Mouse (Mus musculus): ENCODE results near the gene Wdpcp. TPM values are rescaled to one million over a fixed set of nuclear protein-coding genes. Genes with fewer than 3 reads are reported as not detected.

The Wdpcp gene
- polyA plus RNA-seq, 1 experiment from 2014 or later: 12.1 TPM

- no peak overlapping the region for H3K4me2 ChIP-seq
- 74% methylated on average over 6 of the region's 6 CpGs for WGBS
- no peaks in the 10 kb centered on the region for H3K36me3 ChIP-seq
- no peaks in the 10 kb centered on the region for H3K27me3 ChIP-seq
- H3K9ac ChIP-seq: no peak overlapping the region
- no peak overlapping the region for H3K27ac ChIP-seq
- no peaks in the 10 kb centered on the region for H3K4me1 ChIP-seq
- no peak overlapping the region for H3K4me3 ChIP-seq
- H3K9me3 ChIP-seq: no peaks in the 10 kb centered on the region
- ATAC-seq (ENCODE audit: insufficient number of reproducible peaks, insufficient read depth, low FRiP score, low TSS enrichment, low read depth): no peak
These were observed 116.4 kb downstream of the Wdpcp start for GRCm38 (mm10) chr11:21688441-21688840.

GRCm38 (mm10) chr11:21690730-21691129, 118.7 kb downstream of the Wdpcp start:
- Histone ChIP-seq H3K4me1 (no peaks in the 10 kb centered on the region), H3K4me3 (no peak overlapping the region), H3K27ac (no peak overlapping the region), H3K4me2 (no peak overlapping the region), H3K9ac (no peak overlapping the region), H3K9me3 (no peaks in the 10 kb centered on the region), H3K27me3 (no peaks in the 10 kb centered on the region), H3K36me3 (no peaks in the 10 kb centered on the region)
- ATAC-seq (ENCODE audit: insufficient number of reproducible peaks, insufficient read depth, low FRiP score, low TSS enrichment, low read depth): no peak
- WGBS: 81% methylated on average over 2 of the region's 2 CpGs

DNA sequence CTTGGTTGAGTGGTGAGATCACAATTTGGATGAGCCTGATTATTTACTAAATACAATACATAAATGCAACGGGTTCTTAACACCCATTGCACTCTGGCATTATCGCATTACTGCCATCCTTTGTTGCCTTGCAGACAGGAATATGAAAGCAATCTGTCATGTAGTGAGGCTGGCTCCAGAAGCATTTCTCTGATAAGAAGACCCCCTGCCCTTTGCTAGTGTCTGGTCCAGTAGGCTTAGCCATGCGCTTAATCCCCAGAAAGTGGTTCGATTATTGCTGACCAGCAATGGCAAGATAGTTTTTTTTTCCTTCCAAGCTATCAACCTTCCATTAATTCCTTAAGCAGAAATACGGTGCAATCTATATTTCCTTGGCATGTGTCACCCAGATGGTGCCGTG, 122.1 kb downstream of the Wdpcp start:
- Histone ChIP-seq H3K27me3 (no peaks in the 10 kb centered on the region), H3K9me3 (no peaks in the 10 kb centered on the region), H3K36me3 (no peaks in the 10 kb centered on the region), H3K27ac (no peak overlapping the region), H3K4me3 (no peak overlapping the region), H3K9ac (no peak overlapping the region), H3K4me1 (no peaks in the 10 kb centered on the region), H3K4me2 (no peak overlapping the region)
- 77% methylated on average over 6 of the region's 6 CpGs for WGBS
- no peak for ATAC-seq (ENCODE audit: insufficient number of reproducible peaks, insufficient read depth, low FRiP score, low TSS enrichment, low read depth)

DNA sequence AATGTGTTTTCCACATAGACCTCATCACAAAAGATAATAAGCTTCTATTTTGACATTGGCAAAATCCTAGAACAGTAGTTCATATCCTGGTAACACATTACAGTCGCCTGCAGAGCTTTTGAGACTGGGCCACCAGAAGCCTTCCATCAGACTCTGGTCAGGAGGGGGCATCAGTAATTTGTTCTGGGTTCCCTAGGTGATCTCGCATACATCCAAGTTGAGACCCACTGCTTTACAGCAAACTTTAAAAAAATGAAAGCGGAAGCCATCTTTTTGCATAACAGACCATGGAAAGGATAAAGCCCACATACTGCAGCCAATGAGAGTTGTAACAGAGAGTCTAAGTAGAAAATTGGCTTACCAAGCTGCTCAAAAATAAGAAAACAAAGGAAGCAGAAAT, 125.6 kb downstream of the Wdpcp start:
- H3K27me3 ChIP-seq: no peaks in the 10 kb centered on the region
- no peak for ATAC-seq (ENCODE audit: insufficient number of reproducible peaks, insufficient read depth, low FRiP score, low TSS enrichment, low read depth)
- no peak overlapping the region for H3K4me3 ChIP-seq
- no peak overlapping the region for H3K4me2 ChIP-seq
- H3K36me3 ChIP-seq: no peaks in the 10 kb centered on the region
- H3K4me1 ChIP-seq: no peaks in the 10 kb centered on the region
- no peak overlapping the region for H3K9ac ChIP-seq
- no peaks in the 10 kb centered on the region for H3K9me3 ChIP-seq
- H3K27ac ChIP-seq: no peak overlapping the region
- 77% methylated on average over 3 of the region's 3 CpGs for WGBS

- Histone ChIP-seq H3K27ac (no peak overlapping the region), H3K4me1 (no peaks in the 10 kb centered on the region), H3K36me3 (peaks cover 9% of the 10 kb centered on the region), H3K4me3 (no peak overlapping the region), H3K27me3 (no peaks in the 10 kb centered on the region), H3K4me2 (no peak overlapping the region), H3K9me3 (peaks cover 4% of the 10 kb centered on the region; the same call in 1 of the 2 replicates), H3K9ac (no peak overlapping the region)
- no peak for ATAC-seq (ENCODE audit: insufficient number of reproducible peaks, insufficient read depth, low FRiP score, low TSS enrichment, low read depth)
These were observed 141.5 kb downstream of the Wdpcp start for GRCm38 (mm10) chr11:21713508-21713907.

DNA sequence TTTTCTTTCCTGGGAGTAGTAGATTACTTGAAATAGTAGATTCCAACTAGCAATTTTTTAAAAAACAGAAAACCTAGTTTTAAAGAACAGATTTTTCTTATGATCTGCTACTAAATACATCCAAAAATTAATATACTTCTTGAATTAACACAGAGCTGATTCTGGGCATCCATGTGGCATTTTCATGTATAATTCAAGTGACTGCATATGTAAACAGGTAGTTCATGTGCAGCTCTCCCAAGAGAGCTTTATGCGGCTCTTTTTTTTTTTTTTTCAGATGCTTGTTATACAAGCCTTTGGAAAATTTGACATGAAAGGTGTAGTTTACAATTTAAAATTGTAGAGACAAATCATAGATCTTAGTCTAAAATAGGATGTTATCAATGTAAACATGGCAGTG, 142.0 kb downstream of the Wdpcp start:
- Histone ChIP-seq H3K4me2 (no peak overlapping the region), H3K4me1 (no peaks in the 10 kb centered on the region), H3K27me3 (no peaks in the 10 kb centered on the region), H3K4me3 (no peak overlapping the region), H3K27ac (no peak overlapping the region), H3K9ac (no peak overlapping the region), H3K9me3 (peaks cover 4% of the 10 kb centered on the region; the same call in 1 of the 2 replicates), H3K36me3 (peaks cover 9% of the 10 kb centered on the region)
- no peak for ATAC-seq (ENCODE audit: insufficient number of reproducible peaks, insufficient read depth, low FRiP score, low TSS enrichment, low read depth)
- 84% methylated on average over 1 of the region's 1 CpGs for WGBS

- H3K4me3 ChIP-seq: no peak overlapping the region
- no peaks in the 10 kb centered on the region for H3K36me3 ChIP-seq
- H3K9ac ChIP-seq: no peak overlapping the region
- no peaks in the 10 kb centered on the region for H3K9me3 ChIP-seq
- ATAC-seq (ENCODE audit: insufficient number of reproducible peaks, insufficient read depth, low FRiP score, low TSS enrichment, low read depth): no peak
- H3K4me2 ChIP-seq: no peak overlapping the region
- H3K27ac ChIP-seq: no peak overlapping the region
- 78% methylated on average over 1 of the region's 1 CpGs for WGBS
- no peaks in the 10 kb centered on the region for H3K27me3 ChIP-seq
- H3K4me1 ChIP-seq: 0 out of 2 replicates have a peak, but pooled peaks cover 2% of the 10 kb centered on the region
These were observed 154.3 kb downstream of the Wdpcp start for GRCm38 (mm10) chr11:21726329-21726728.

GRCm38 (mm10) chr11:21729056-21729455, 157.0 kb downstream of the Wdpcp start:
- no peak for ATAC-seq (ENCODE audit: insufficient number of reproducible peaks, insufficient read depth, low FRiP score, low TSS enrichment, low read depth)
- no peaks in the 10 kb centered on the region for H3K9me3 ChIP-seq
- no peaks in the 10 kb centered on the region for H3K27me3 ChIP-seq
- H3K36me3 ChIP-seq: no peaks in the 10 kb centered on the region
- no peak overlapping the region for H3K4me2 ChIP-seq
- H3K27ac ChIP-seq: no peak overlapping the region
- H3K4me1 ChIP-seq: 0 out of 2 replicates have a peak, but pooled peaks cover 2% of the 10 kb centered on the region
- no peak overlapping the region for H3K4me3 ChIP-seq
- no peak overlapping the region for H3K9ac ChIP-seq
- 82% methylated on average over 5 of the region's 5 CpGs for WGBS

GRCm38 (mm10) chr11:21729961-21730360, 157.9 kb downstream of the Wdpcp start:
- no peak overlapping the region for H3K4me3 ChIP-seq
- H3K4me1 ChIP-seq: 0 out of 2 replicates have a peak, but pooled peaks cover 2% of the 10 kb centered on the region
- no peaks in the 10 kb centered on the region for H3K27me3 ChIP-seq
- no peak overlapping the region for H3K4me2 ChIP-seq
- 75% methylated on average over 6 of the region's 6 CpGs for WGBS
- H3K27ac ChIP-seq: no peak overlapping the region; the same call in 1 of the 2 replicates
- no peaks in the 10 kb centered on the region for H3K9me3 ChIP-seq
- H3K36me3 ChIP-seq: no peaks in the 10 kb centered on the region
- ATAC-seq (ENCODE audit: insufficient number of reproducible peaks, insufficient read depth, low FRiP score, low TSS enrichment, low read depth): no peak
- H3K9ac ChIP-seq: no peak overlapping the region

- H3K9me3 ChIP-seq: no peaks in the 10 kb centered on the region
- no peaks in the 10 kb centered on the region for H3K27me3 ChIP-seq
- H3K4me3 ChIP-seq: no peak overlapping the region
- no peak overlapping the region for H3K4me2 ChIP-seq
- ATAC-seq (ENCODE audit: insufficient number of reproducible peaks, insufficient read depth, low FRiP score, low TSS enrichment, low read depth): no peak
- 48% methylated on average over 6 of the region's 6 CpGs for WGBS
- no peak overlapping the region for H3K27ac ChIP-seq
- H3K9ac ChIP-seq: no peak overlapping the region
- H3K36me3 ChIP-seq: no peaks in the 10 kb centered on the region
- no peaks in the 10 kb centered on the region for H3K4me1 ChIP-seq
These were observed 163.2 kb downstream of the Wdpcp start for GRCm38 (mm10) chr11:21735272-21735671.

- no peak overlapping the region for H3K4me3 ChIP-seq
- no peaks in the 10 kb centered on the region for H3K9me3 ChIP-seq
- peaks cover 9% of the 10 kb centered on the region for H3K4me1 ChIP-seq
- H3K27me3 ChIP-seq: no peaks in the 10 kb centered on the region
- no peak overlapping the region for H3K4me2 ChIP-seq
- no peaks in the 10 kb centered on the region for H3K36me3 ChIP-seq
- ATAC-seq (ENCODE audit: insufficient number of reproducible peaks, insufficient read depth, low FRiP score, low TSS enrichment, low read depth): no peak
- H3K9ac ChIP-seq: no peak overlapping the region
- H3K27ac ChIP-seq: no peak overlapping the region
- 70% methylated on average over 4 of the region's 4 CpGs for WGBS
These were observed 177.5 kb downstream of the Wdpcp start for GRCm38 (mm10) chr11:21749487-21749886.

- 87% methylated on average over 4 of the region's 4 CpGs for WGBS
- Histone ChIP-seq H3K9ac (no peak overlapping the region), H3K4me1 (no peaks in the 10 kb centered on the region), H3K4me3 (no peak overlapping the region), H3K27me3 (no peaks in the 10 kb centered on the region), H3K9me3 (no peaks in the 10 kb centered on the region), H3K27ac (no peak overlapping the region), H3K4me2 (no peak overlapping the region), H3K36me3 (no peaks in the 10 kb centered on the region)
- no peak for ATAC-seq (ENCODE audit: insufficient number of reproducible peaks, insufficient read depth, low FRiP score, low TSS enrichment, low read depth)
These were observed 191.2 kb downstream of the Wdpcp start for GRCm38 (mm10) chr11:21763201-21763600.

DNA sequence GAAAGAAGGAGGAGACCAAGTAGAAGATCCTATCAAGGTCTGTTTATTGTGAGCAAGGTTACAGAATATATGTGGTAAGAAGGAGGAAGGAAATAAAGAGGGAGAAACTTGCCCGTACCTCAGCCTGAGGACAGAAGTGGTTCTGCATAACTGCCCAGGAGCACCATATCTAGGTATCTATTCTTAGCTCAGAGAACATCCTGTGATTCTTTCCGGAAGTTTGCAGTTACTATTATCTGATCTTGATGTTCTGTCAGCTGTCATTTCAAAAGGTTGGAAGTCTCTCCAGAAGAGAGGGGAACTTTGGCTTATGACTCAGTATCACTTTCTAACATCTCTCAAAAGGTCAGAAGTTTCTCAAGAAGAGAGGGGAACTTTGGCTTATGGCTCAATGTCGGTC, 216.8 kb downstream of the Wdpcp start:
- H3K36me3 ChIP-seq: no peaks in the 10 kb centered on the region
- H3K4me2 ChIP-seq: no peak overlapping the region
- ATAC-seq (ENCODE audit: insufficient number of reproducible peaks, insufficient read depth, low FRiP score, low TSS enrichment, low read depth): no peak
- H3K4me3 ChIP-seq: no peak overlapping the region
- no peaks in the 10 kb centered on the region for H3K4me1 ChIP-seq
- WGBS: 88% methylated on average over 3 of the region's 3 CpGs
- H3K9ac ChIP-seq: no peak overlapping the region
- no peak overlapping the region for H3K27ac ChIP-seq
- no peaks in the 10 kb centered on the region for H3K27me3 ChIP-seq
- no peaks in the 10 kb centered on the region for H3K9me3 ChIP-seq

All from embryonic facial prominence, embryonic 13.5 days (tissue).